Mouse (Mus musculus) ovary, adult 2 months (tissue): Measurements from ENCODE around the gene Cxcr3. TPM values are rescaled to one million over a fixed set of nuclear protein-coding genes. Genes with fewer than 3 reads are reported as not detected.

ENCODE experiments used
- polyA plus RNA-seq: library from polyadenylated mRNA; depleted of rRNA; stranded (reverse); fragments of >200 nt; gene quantifications from 2 replicates; pipeline ENCODE4 v1.2.3, GENCODE M21; 2012; rRNA removed

Cxcr3 gene
- 4.8 and 5.1 TPM in 2 replicates for polyA plus RNA-seq

GRCm38 (mm10) chrX:101733828-101734319, at the start of gene Cxcr3:
Gene Cxcr3, minus strand, starts transcription at chrX:101734269.

Other genes with a start within 250 kb of the Cxcr3 start
- 1.1 and 1.3 TPM in 2 replicates for gene Taf1, start 201.5 kb downstream of the Cxcr3 start, polyA plus RNA-seq
- gene Ogt, start 94.2 kb downstream of the Cxcr3 start, polyA plus RNA-seq, result 72.2 and 87.5 TPM in 2 replicates
- gene Gm4779, start 60.2 kb upstream of the Cxcr3 start, polyA plus RNA-seq, result 0.43 and 1.0 TPM in 2 replicates
- gene 8030474K03Rik, start 60.4 kb upstream of the Cxcr3 start, polyA plus RNA-seq, result 0.15 and 0.17 TPM in 2 replicates
- gene Nhsl2, start 115.1 kb upstream of the Cxcr3 start, polyA plus RNA-seq, result 5.1 and 16.9 TPM in 2 replicates